Mouse (Mus musculus): ENCODE data around the gene Krt76.

GRCm38 (mm10) chr15:101859735-101860170 lies 33.0 kb downstream of the Krt76 start:
- TF ChIP-seq CTCF (IDR thresholded peaks at IDR 0.05; ENCODE audit: low read depth, low read length) (no peak), POLR2A (IDR thresholded peaks at IDR 0.05; ENCODE audit: extremely low read depth, insufficient read depth, low read length) (no peak)

Measured in liver, adult 2 months (tissue).